ENCODE assay signal across 8 mouse cellular contexts in the genomic region with DNA sequence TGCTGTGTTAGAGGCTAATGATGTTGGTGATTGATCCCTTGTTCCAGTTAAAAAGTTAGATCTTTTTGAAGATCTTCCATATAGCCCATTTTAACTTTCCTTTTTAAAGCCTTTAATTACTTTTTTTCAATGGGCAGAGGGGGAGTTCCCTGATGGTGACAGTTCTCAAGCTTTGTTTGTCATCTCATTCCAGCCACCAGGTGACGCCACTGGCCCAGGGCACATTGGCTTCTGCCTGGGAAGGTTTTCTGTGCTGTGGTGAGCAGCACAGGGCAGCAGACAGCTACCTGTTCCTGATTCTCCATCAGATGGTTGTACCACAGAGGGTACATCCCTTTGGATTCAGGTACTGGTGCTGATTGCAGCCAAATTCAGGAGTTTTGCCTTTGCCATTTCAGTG. TPM values are rescaled to one million over a fixed set of nuclear protein-coding genes. Genes with fewer than 3 reads are reported as not detected.
DNase-seq lines count a peak whose midpoint lies in the region; ATAC-seq and TF ChIP-seq lines count a peak whose summit lies in the region.

No protein-coding gene starts in this region.

- no peak overlapping the region for H3K27ac ChIP-seq in lung, embryonic 14.5 days (ENCODE audit: low read depth)

- H3K4me3 ChIP-seq in lung, embryonic 14.5 days (ENCODE audit: low read depth, low read length): no peak overlapping the region

- no peak for ATAC-seq in lung, embryonic 14.5 days (ENCODE audit: insufficient read depth)

- no peaks in the 10 kb centered on the region for H3K9me3 ChIP-seq in lung, embryonic 14.5 days (ENCODE audit: low read depth, low read length)

- no peaks in the 10 kb centered on the region for H3K27me3 ChIP-seq in lung, embryonic 14.5 days (ENCODE audit: insufficient read depth, low read length)

- no peaks in the 10 kb centered on the region for H3K4me1 ChIP-seq in lung, embryonic 14.5 days (ENCODE audit: insufficient read depth)

- 0 out of 2 replicates have a peak, but pooled peaks cover 28% of the 10 kb centered on the region for H3K36me3 ChIP-seq in lung, embryonic 14.5 days (ENCODE audit: insufficient read depth)

- H3K4me2 ChIP-seq in lung, embryonic 14.5 days: no peak overlapping the region

- WGBS in lung, embryonic 14.5 days: 21% methylated on average over 1 of the region's 1 CpGs

- H3K9ac ChIP-seq in lung, embryonic 14.5 days: no peak overlapping the region

- peak; percentile 9 for DNase-seq in cerebellum, adult 11 months
- no peak for DNase-seq in cerebellum, adult 9-11 months
- DNase-seq in B cell, adult 2 months: peak; percentile 75 to 80
- DNase-seq in adrenal gland, postnatal 14 days: peak; percentile 86
- DNase-seq in forelimb bud, embryonic 11.5 days (ENCODE audit: low read depth, low spot score): peak; percentile 51
- DNase-seq in kidney, postnatal 25 days: peak; percentile 70 to 84
- DNase-seq in lung, embryonic 14.5 days: peak; percentile 70
- DNase-seq in skeletal muscle tissue, adult 2 months (ENCODE audit: low read depth, low spot score): peak; percentile 24

- peak; percentile 86 for TF ChIP-seq CTCF in lung, embryonic 14.5 days (IDR thresholded peaks at IDR 0.05; ENCODE audit: low read depth)

RNA-seq across cellular contexts. Expression of a gene that starts 3.2 kb away (rescaled TPM):
- total RNA-seq in adrenal gland, postnatal 14 days (2021): 21.2 and 25.8 TPM in 2 replicates
- 31.6 and 34.7 TPM in 2 replicates for polyA plus RNA-seq in lung, embryonic 14.5 days (2014; fragmentation: Nextera tagmentation; extraction: Ambion mirVana)
